Mouse (Mus musculus) frontal cortex, postnatal 25 days (tissue): ENCODE measurements at regions not wholly inside any gene's neighbourhood (a gene's known extent, or its start where the extent isn't known, plus 50 kb on each side); places are given as distances from the start of the nearest gene placed in this dataset.

ENCODE experiments used
- DNase-seq, 2 experiments: peaks; one replicate each; pipeline ENCODE4 v3.0.0; 2022; ENCODE audit warnings: low spot score in 2 of 2

DNA sequence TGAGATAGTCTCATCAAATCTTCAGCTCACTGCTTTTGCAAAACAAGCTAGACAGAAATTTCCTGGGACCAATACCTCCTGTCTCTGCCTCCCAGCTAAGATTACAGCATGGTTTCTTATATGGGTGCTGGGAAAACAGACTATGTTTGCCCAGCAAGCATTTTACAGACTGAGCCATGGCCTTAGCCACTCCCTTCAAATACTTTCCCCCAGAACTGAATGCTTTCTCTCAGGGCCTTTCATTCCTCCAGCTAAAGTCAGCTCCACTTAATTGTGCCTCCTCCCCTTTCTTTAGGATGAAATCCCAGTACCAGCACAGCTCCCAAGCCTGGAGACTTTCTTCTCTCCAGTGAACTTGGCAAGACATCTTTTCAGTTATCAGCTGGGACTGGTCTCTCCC, 232.1 kb downstream of the Tmsb4x start:
- no peak for DNase-seq

DNA sequence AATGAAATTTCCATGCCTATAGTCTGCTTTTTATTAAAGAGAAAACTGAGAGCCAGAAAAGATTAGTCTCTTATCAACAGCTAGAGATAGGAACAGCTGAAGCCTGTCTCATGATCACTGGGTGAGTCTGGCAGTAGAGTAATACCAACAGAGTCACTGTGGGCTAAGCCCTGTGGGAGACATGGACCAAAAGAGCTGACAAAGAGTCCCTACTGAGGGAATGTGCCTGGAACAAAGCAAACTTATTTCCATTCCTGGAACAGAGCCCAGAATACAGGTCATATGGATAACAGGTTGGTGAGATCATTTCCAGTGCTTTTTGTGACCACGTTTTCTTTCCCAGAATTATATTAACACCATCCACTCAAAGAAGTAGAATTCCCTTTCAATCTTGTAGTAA, 237.4 kb downstream of the Tmsb4x start:
- no peak for DNase-seq

DNA sequence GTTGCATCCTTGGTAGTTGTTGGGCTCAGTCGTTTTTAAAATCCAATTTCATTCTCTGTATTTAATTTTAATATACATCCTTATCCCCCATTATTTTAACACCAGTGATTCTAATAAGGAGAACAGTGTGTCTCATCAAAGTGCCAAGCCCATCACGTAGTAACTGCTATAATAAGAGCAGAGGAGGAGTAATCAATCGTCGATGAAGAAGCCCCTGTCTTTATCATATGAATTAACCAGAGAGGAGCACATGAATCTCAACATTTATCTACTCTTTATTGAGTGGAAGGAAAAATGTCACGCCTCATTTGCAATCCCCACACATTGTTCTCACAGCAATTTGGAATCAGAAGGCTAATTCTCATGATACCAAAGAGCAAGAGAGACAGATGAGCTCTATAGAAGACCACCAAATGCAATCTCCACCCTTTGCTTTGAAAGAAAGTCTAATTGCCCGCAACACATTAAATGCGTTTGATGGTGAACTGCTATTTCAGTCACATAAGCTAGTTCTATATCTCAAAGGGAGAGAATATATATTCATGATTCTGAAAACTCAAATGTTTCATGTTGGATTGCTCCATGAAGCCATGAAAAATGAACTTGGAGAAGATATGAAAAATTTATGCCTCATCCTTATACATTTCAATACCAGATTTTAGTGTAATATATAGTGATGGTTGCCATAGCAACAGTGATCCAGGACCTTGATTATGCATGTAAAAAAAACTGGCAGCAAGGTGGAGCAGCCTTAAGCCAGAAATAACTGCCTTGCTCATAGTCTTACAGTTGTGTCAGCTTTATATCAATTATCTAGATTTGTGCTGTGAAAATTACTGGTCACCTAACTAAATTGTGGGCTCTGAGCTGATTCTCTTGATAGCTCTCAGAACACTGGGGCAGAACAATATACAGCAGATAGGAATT, 244.2 kb downstream of the Tmsb4x start:
- no peak for DNase-seq

DNA sequence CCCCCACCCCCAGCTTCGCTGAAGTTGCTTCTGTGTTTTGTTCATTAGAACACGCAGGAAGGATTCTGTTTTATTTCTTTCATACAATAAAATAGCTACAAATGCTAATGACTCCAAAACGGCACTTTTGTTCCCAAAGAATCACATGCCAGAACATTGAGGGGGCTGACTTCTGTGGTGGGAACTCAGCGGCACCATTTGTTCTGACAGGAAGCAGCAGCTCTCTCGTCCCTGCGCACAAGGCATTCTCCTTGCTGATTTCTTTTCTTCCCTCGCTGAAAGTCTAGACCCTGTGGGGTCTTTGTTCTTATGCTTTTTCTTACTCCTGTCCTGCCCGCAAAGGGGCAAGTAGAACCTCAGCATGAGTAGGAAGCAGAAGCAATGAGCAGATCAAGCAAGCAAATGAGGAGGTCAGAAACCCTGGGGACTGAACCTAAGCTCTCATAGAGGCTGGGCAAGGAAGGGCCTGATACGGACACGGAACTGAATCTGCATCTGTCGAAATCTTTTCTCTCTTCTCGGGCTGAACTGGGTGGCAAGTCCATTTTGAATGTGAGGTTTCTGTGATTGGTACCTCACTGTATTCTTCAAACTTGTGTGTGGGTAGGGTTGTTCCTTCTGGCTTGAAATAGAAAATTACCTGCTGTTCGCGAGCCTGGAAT, 256.5 kb downstream of the Tmsb4x start:
- peak in 1 of 2 experiments; percentile 4 for DNase-seq

DNA sequence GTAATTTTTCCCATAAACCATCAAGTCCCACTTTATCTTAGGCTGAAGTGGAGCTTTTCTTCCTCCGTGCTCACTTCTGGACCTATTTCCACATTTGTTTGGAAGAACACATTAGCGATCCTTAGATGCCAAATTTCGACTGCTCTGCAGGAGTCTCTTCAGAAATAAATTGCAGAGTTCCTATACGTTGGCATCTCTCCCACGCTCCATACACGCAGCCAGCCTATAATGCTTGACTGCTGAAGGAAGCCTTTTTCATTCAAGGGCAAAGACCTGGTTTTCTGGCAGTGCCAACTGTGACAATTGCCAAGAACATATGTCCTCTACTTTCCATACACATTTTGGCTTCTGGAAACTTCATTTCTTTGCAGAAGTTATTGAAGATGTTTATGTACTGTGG, 258.1 kb downstream of the Tmsb4x start:
- no peak for DNase-seq

DNA sequence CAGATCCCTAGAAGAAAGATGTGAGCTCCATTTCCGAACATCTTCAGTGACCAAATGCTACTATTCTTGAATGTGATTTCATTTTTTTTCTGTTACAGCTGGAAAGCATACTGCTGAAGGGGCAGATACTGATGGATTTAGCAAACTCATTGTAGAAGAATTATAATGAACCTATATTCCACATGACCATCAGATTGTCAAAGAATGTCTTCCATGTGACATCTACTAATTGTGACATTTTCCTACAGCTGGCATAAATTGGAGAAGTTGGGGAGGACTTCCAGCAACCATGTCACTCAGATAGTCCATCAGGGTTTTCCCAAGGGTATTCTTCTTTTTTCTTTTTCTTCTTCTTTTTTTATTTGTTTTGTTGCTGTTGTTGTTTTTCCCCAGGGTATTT, 263.2 kb downstream of the Tmsb4x start:
- DNase-seq = no peak

DNA sequence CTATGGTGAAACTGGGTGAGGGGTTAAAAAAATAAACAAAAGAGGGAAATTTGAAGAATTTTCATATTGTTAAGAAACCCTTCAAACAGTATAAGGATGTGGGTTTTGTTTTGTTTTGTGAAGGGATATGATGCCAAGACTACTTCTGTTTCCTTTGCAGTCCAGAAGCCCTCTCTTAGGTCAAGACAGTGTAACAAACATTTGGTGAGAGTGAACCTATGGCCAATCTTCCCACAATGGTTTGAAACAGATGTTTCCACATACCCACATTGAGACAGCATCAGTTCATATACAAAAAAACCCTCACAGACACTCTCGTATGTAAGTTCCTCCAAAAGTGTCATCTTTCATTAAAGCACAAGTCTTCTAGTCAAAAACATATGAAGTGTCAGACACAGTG, 263.6 kb downstream of the Tmsb4x start:
- no peak for DNase-seq

DNA sequence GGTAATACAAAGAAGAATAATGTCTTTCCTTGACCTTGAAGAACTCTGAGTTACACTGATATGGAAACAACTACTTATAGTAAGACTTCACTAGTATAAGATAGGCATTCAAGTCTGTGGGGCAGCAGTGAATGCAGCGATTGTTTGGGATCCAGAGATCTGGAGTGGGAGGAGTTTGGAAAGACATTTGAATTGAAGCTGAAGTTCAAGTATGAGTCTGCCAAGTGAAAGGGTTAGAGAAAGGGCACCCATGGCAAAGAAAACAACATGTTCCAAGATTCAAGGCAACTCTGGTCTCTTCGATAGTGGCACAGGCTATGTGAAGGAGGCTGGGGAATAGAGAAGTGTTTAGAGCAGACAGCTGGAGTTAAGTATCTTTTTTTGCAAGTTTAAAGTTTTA, 275.3 kb downstream of the Tmsb4x start:
- no peak for DNase-seq

DNA sequence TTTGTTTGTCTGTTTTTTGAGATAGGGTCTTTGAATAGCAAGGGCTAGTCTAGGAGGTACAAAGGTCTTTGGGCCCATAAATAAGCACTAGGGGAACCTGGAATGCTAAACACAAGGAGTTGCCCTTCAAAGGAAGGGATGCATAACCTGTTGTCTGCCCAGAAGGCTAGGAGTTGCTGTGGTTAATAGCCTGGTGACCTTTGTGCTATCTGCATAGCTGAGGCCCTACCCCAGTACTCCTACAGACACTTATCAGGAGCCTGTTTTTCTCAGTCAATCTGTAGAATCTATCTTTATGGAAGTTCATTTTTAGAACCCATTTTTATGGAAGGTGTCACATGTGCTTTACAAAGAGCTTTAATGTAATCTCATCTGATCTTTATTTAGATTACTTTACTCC, 276.6 kb downstream of the Tmsb4x start:
- no peak for DNase-seq

DNA sequence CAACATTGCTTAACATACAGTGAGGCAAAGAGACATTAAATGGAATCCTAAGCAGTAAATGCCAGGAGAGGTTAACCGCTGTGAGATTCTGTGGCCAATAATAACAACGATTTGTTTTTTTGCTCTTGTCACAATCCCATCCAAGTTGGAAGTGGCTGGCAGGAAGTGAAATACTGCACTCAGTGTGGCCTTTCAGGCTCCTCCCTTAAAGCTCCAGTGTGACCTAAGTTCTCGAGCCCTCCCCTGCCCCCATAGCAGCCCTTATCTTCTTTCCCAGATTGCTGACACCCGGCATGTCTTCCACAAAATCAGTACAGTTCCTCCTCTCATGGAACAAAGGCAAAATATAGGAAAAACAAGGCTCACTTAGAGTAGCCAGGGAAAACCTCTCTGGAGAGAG, 278.1 kb downstream of the Tmsb4x start:
- no peak for DNase-seq

DNA sequence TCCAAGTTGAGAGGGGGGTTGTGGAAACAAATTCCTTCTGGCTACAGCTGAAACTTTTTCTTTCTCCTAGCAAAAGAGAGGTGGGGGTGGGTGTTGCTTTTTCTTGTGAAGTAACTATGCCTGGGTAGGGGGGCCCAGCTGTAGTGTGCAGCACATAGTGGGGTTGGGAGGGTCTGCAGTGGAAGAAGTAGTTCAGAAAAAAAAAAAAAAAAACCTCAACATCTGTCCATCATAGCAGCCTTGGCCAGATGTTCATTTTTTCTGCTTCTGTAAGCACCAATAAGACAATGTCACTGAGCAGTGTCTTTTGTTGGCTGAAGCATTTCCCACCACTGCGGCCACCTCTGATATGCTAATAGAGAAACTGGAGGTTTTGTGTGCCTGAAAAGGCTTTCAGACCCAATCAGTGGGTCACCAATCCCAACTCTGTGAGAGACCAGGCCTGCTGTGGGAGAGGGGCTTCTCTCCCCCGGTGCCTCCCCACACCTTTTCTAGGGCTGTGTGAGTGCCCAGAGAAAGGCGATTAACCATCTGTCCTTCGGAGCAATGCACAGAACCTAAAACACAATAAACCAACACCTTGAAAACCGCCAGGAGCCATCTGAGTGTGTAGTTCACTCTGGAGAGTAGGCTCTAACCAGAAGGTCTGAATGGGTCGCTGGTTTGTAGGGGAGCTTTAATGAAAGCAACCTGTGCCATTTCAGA, 279.2 kb downstream of the Tmsb4x start:
- no peak for DNase-seq

DNA sequence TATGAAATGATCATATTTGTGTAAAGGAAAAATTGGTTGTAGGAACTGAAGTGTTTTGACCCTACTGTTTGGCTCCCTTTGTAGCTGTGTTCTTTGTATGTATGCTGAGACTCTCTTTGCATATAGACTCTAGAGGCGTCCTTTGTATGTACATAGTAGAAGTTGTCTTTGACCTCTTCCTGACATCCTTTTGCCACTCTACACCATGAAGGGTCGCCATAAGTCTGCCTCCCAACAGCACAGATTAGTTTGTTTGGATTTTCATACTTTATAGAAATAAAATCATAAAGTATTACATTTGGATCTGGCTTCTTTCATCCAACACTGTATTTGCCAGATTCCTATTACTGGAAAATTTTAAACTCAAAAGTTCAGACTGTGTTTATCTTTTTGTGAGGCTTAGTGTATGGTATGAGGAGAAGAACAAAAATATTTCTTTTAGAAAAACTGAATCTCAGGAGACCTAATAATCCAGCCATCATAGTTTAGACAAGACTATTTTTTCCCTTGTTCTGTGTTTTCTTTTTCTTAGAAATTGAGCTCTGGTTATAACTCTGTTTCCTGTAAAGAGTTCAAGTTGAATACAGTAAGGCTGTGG, 293.7 kb downstream of the Tmsb4x start:
- DNase-seq = no peak

DNA sequence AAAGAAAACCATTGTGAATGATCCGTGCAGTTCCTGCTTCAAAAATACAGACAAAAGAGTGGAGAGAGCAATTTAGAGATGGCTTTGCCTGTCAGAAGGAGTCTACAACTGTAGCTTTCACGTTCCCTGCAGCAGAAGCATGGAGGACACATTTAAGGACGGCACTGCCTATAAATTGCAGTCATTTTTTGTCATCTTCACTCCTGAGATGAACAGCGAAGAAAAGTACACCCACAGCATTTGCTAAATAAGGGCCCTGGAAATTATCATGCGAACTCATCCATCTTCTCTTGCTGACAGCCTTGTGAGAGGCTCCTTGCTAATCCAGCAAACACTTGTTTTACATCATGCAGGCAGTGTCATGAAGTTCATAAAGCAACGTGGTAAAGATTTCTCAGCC, 302.5 kb downstream of the Tmsb4x start:
- no peak for DNase-seq

DNA sequence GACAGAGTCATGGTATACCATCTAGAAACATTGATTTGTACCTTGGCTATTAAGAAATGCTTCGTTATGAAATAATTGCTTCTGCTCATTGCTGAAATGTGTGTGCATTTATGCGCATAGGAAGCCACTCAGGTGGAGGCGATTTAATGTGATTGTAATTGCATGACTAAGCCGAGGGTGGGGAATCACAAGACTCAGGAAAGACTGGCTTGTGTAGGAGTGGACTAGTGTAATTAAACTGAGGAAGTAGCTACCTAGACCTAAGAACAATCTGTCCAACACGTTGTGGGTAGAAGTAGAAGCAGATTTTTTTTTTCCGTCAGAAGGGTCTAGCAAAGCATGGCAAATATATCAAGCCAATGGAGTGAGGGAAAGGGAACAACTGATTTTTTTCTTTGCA, 308.4 kb downstream of the Tmsb4x start:
- DNase-seq = no peak

DNA sequence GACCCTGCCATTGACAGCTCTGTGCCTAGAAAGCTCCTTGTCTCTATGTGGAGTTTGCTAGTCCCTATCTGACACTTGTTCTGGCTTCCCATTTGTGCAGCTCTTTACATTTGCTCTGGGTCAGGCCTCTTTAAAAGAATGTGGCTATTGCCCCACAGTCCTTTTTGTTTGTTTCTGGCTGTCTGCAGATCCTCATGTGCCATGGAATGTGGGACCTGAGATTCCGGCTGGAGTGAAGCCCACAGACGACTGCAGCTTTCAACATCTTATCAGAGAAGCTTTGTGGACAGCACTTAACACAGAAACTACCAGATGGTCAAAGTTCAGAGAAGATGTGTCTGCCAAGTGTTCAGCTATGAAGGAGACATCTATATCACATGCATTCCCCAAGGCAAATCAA, 309.7 kb upstream of the Egfl6 start:
- DNase-seq = no peak

DNA sequence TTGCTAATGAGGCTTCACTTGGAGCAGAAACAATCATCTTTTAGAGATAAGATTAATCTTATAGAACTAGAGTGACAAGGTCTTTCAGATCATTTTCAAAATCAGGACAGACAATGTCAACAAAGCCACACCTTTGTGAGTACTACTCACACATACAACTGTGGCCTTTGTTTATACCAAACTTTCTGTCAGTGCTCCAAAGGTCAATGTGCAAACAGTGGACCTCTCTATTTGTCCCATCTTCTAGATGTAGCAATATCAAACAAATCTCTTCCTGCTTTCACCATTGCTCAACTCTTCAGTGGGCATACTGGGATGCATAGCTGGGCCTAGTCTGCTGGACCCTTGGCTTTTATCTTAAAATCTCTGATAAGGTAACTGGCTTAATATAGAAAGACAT, 300.9 kb upstream of the Egfl6 start:
- no peak for DNase-seq

DNA sequence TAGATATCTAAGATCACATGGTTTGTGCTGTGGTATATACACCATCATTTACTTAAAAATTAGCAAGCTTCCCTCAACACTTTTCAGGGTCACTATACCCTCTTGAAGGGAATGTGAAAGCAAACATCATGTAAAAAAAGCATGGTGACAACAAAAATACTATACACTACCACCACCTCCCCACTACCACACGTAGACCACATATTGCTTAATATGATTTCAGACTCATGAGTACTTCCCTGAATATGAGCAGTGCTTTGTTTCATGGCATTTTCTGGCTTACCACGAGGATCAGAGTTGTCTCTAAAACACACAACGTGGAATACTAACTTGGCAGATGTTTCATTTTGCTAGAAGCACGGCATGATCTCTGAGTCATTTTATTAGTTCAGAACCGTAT, 284.0 kb upstream of the Egfl6 start:
- DNase-seq = no peak

DNA sequence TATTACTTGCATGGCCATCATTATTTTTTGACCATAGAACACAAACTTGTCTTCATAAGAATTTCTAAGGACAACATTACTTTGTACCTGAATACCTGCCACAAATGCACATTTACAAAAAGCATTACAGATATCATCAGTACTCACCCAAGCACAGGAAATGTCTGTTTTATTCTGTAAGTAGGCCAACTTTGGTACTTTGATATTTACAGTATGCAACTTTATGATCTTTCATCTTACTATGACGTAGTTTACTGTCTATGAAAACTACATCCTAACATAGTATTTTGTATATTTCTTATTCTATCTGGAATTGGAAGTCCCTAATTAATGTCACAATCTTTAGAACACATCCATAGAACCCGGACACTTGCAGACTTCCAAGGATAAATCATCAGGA, 282.2 kb upstream of the Egfl6 start:
- no peak for DNase-seq
